Mouse (Mus musculus): Measurements from ENCODE around the gene Ruvbl2. TPM values are rescaled to one million over a fixed set of nuclear protein-coding genes. Genes with fewer than 3 reads are reported as not detected.
A peak's percentile ranks its signal among the peaks of the same experiment; 100 is the strongest.
"Not testable (repeated sequence)": the region's sequence is repeated elsewhere in the genome, so short reads cannot be mapped to it uniquely, and the experiment has no call there.

The Ruvbl2 gene
- polyA plus RNA-seq (2015; fragmentation: Nextera tagmentation; extraction: Ambion mirVana): 94.3 and 108 TPM in 2 replicates

- peak within 1 kb of the TSS; percentile 18; the same call in 1 of the 2 replicates for H3K4me2 ChIP-seq (ENCODE audit: low read length)
- H3K27me3 ChIP-seq (replicated peaks; ENCODE audit: control insufficient read depth, insufficient read depth, low read length): no peaks in the 10 kb centered on the region
- H3K4me3 ChIP-seq (ENCODE audit: low read length): peak within 1 kb of the TSS; percentile 13; the same call in 1 of the 2 replicates
- H3K27ac ChIP-seq (ENCODE audit: low read depth, low read length): no peak within 1 kb of the TSS
- peaks cover 15% of the 10 kb centered on the region for H3K36me3 ChIP-seq (ENCODE audit: control insufficient read depth, insufficient read depth, low read length)
- no peak for ATAC-seq
- WGBS: 24% methylated on average over 19 of the region's 19 CpGs
- H3K4me1 ChIP-seq (ENCODE audit: control insufficient read depth, insufficient read depth, low read depth, low read length): peaks cover 37% of the 10 kb centered on the region
- H3K9me3 ChIP-seq (ENCODE audit: control insufficient read depth, low read length): no peaks in the 10 kb centered on the region
- H3K9ac ChIP-seq (ENCODE audit: low read depth, low read length): peak within 1 kb of the TSS; percentile 36; the same call in 1 of the 2 replicates
These were observed at the start of gene Ruvbl2 for GRCm38 (mm10) chr7:45437521-45438276. Gene Ruvbl2 (minus strand): TSS chr7:45438096.

GRCm38 (mm10) chr7:45486761-45487415 is 49.0 kb upstream of the Ruvbl2 start, which contains the start of gene Gm45808:
Gene Gm45808 (minus strand): TSS chr7:45486811.
- H3K9me3 ChIP-seq (ENCODE audit: control insufficient read depth, low read length): no peaks in the 10 kb centered on the region
- H3K27ac ChIP-seq (ENCODE audit: low read depth, low read length): no peak within 1 kb of the TSS
- H3K36me3 ChIP-seq (ENCODE audit: control insufficient read depth, insufficient read depth, low read length): no peaks in the 10 kb centered on the region; the same call in 1 of the 2 replicates
- WGBS: 83% methylated on average over 12 of the region's 12 CpGs
- no peak for ATAC-seq
- H3K27me3 ChIP-seq (replicated peaks; ENCODE audit: control insufficient read depth, insufficient read depth, low read length): no peaks in the 10 kb centered on the region
- H3K4me2 ChIP-seq (ENCODE audit: low read length): no peak within 1 kb of the TSS
- H3K4me1 ChIP-seq (ENCODE audit: control insufficient read depth, insufficient read depth, low read depth, low read length): peaks cover 8% of the 10 kb centered on the region
- no peak within 1 kb of the TSS for H3K4me3 ChIP-seq (ENCODE audit: low read length)
- no peak within 1 kb of the TSS for H3K9ac ChIP-seq (ENCODE audit: low read depth, low read length)

GRCm38 (mm10) chr7:45486158-45486557 is 48.3 kb upstream of the Ruvbl2 start:
- Histone ChIP-seq H3K9ac (ENCODE audit: low read depth, low read length) (no peak overlapping the region), H3K27ac (ENCODE audit: low read depth, low read length) (no peak overlapping the region)
- WGBS: 81% methylated on average over 7 of the region's 7 CpGs

DNA sequence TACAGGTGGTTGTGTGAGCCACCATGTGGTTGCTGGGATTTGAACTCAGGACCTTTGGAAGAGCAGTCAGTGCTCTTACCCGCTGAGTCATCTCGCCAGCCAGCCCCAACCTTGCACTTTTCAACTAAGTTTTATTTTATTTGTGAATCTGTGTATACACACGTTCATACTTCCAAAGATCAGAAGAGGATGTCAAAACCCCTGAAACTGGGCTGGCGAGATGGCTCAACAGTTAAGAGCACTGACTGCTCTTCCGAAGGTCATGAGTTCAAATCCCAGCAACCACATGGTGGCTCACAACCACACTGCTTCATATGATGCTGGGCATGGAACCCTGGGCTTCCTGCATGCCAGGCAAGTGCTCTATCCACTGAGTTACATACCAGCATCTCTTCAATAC is 47.1 kb upstream of the Ruvbl2 start:
- not testable (repeated sequence) for H3K9me3 ChIP-seq (ENCODE audit: control insufficient read depth, low read length); H3K27ac ChIP-seq (ENCODE audit: low read depth, low read length); H3K4me3 ChIP-seq (ENCODE audit: low read length); H3K4me1 ChIP-seq (ENCODE audit: control insufficient read depth, insufficient read depth, low read depth, low read length); H3K36me3 ChIP-seq (ENCODE audit: control insufficient read depth, insufficient read depth, low read length); ATAC-seq; H3K4me2 ChIP-seq (ENCODE audit: low read length); H3K27me3 ChIP-seq (replicated peaks; ENCODE audit: control insufficient read depth, insufficient read depth, low read length); H3K9ac ChIP-seq (ENCODE audit: low read depth, low read length)
- 90% methylated on average over 5 of the region's 5 CpGs for WGBS

More at GRCm38 (mm10) chr7:45486158-45486557, 48.3 kb upstream of the Ruvbl2 start:
- ATAC-seq: no peak
- no peaks in the 10 kb centered on the region for H3K9me3 ChIP-seq (ENCODE audit: control insufficient read depth, low read length)
- no peak overlapping the region for H3K4me2 ChIP-seq (ENCODE audit: low read length)
- H3K4me1 ChIP-seq (ENCODE audit: control insufficient read depth, insufficient read depth, low read depth, low read length): peaks cover 8% of the 10 kb centered on the region
- H3K4me3 ChIP-seq (ENCODE audit: low read length): no peak overlapping the region
- no peaks in the 10 kb centered on the region for H3K36me3 ChIP-seq (ENCODE audit: control insufficient read depth, insufficient read depth, low read length)
- no peaks in the 10 kb centered on the region for H3K27me3 ChIP-seq (replicated peaks; ENCODE audit: control insufficient read depth, insufficient read depth, low read length)

DNA sequence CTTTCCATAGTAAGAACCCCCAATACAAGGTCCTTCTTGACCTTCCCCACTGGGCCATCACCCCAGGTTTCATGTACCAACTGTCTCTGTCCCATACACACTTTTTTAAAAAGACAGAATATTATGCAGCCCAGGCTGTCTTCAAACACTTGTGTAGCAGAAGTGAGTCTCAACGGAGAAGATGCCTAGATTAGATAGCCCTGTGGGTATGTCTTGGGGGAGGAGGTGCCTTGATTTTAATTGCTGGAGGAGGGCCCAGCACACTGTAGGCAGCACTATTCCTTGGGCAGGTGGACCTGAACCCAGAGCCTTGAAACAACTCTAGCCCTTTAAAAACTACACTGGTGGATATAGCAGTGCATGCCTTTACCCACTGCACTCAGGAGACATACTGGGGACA is 44.3 kb upstream of the Ruvbl2 start:
- Histone ChIP-seq H3K36me3 (ENCODE audit: control insufficient read depth, insufficient read depth, low read length) (no peaks in the 10 kb centered on the region), H3K4me2 (ENCODE audit: low read length) (no peak overlapping the region), H3K4me3 (ENCODE audit: low read length) (no peak overlapping the region), H3K27me3 (replicated peaks; ENCODE audit: control insufficient read depth, insufficient read depth, low read length) (no peaks in the 10 kb centered on the region), H3K9ac (ENCODE audit: low read depth, low read length) (no peak overlapping the region), H3K27ac (ENCODE audit: low read depth, low read length) (no peak overlapping the region), H3K9me3 (ENCODE audit: control insufficient read depth, low read length) (no peaks in the 10 kb centered on the region), H3K4me1 (ENCODE audit: control insufficient read depth, insufficient read depth, low read depth, low read length) (no peaks in the 10 kb centered on the region)
- WGBS: 93% methylated on average over 1 of the region's 1 CpGs
- no peak for ATAC-seq

GRCm38 (mm10) chr7:45481374-45481927 is 43.6 kb upstream of the Ruvbl2 start, which contains the start of gene Tulp2:
Gene Tulp2 (plus strand): TSS chr7:45481877.
- Histone ChIP-seq H3K36me3 (ENCODE audit: control insufficient read depth, insufficient read depth, low read length) (no peaks in the 10 kb centered on the region), H3K27ac (ENCODE audit: low read depth, low read length) (no peak within 1 kb of the TSS), H3K4me3 (ENCODE audit: low read length) (no peak within 1 kb of the TSS), H3K9me3 (ENCODE audit: control insufficient read depth, low read length) (no peaks in the 10 kb centered on the region), H3K4me2 (ENCODE audit: low read length) (no peak within 1 kb of the TSS), H3K4me1 (ENCODE audit: control insufficient read depth, insufficient read depth, low read depth, low read length) (no peaks in the 10 kb centered on the region), H3K27me3 (replicated peaks; ENCODE audit: control insufficient read depth, insufficient read depth, low read length) (no peaks in the 10 kb centered on the region), H3K9ac (ENCODE audit: low read depth, low read length) (no peak within 1 kb of the TSS)
- peak; percentile 90 for ATAC-seq
- 47% methylated on average over 15 of the region's 15 CpGs for WGBS

GRCm38 (mm10) chr7:45480310-45480709 is 42.4 kb upstream of the Ruvbl2 start:
- not testable (repeated sequence) for H3K4me1 ChIP-seq (ENCODE audit: control insufficient read depth, insufficient read depth, low read depth, low read length); H3K4me2 ChIP-seq (ENCODE audit: low read length); ATAC-seq; H3K9me3 ChIP-seq (ENCODE audit: control insufficient read depth, low read length); H3K36me3 ChIP-seq (ENCODE audit: control insufficient read depth, insufficient read depth, low read length); H3K4me3 ChIP-seq (ENCODE audit: low read length); H3K27me3 ChIP-seq (replicated peaks; ENCODE audit: control insufficient read depth, insufficient read depth, low read length); H3K27ac ChIP-seq (ENCODE audit: low read depth, low read length); H3K9ac ChIP-seq (ENCODE audit: low read depth, low read length)
- 79% methylated on average over 3 of the region's 4 CpGs for WGBS

- no peak overlapping the region for H3K9ac ChIP-seq (ENCODE audit: low read depth, low read length)
- H3K4me2 ChIP-seq (ENCODE audit: low read length): no peak overlapping the region
- H3K4me3 ChIP-seq (ENCODE audit: low read length): no peak overlapping the region
- 95% methylated on average over 7 of the region's 7 CpGs for WGBS
- H3K27ac ChIP-seq (ENCODE audit: low read depth, low read length): no peak overlapping the region
- ATAC-seq: no peak
- no peaks in the 10 kb centered on the region for H3K4me1 ChIP-seq (ENCODE audit: control insufficient read depth, insufficient read depth, low read depth, low read length)
- no peaks in the 10 kb centered on the region for H3K27me3 ChIP-seq (replicated peaks; ENCODE audit: control insufficient read depth, insufficient read depth, low read length)
- no peaks in the 10 kb centered on the region for H3K9me3 ChIP-seq (ENCODE audit: control insufficient read depth, low read length)
- no peaks in the 10 kb centered on the region for H3K36me3 ChIP-seq (ENCODE audit: control insufficient read depth, insufficient read depth, low read length)
These were observed 40.9 kb upstream of the Ruvbl2 start for GRCm38 (mm10) chr7:45478774-45479173.

GRCm38 (mm10) chr7:45477003-45477402 is 39.1 kb upstream of the Ruvbl2 start:
- no peak overlapping the region for H3K9ac ChIP-seq (ENCODE audit: low read depth, low read length)

More at GRCm38 (mm10) chr7:45477003-45477402, 39.1 kb upstream of the Ruvbl2 start:
- no peaks in the 10 kb centered on the region for H3K36me3 ChIP-seq (ENCODE audit: control insufficient read depth, insufficient read depth, low read length)
- H3K27me3 ChIP-seq (replicated peaks; ENCODE audit: control insufficient read depth, insufficient read depth, low read length): no peaks in the 10 kb centered on the region
- 0 out of 2 replicates have a peak, but pooled peaks have one; percentile 18 for ATAC-seq
- H3K4me2 ChIP-seq (ENCODE audit: low read length): no peak overlapping the region
- H3K4me1 ChIP-seq (ENCODE audit: control insufficient read depth, insufficient read depth, low read depth, low read length): no peaks in the 10 kb centered on the region
- no peaks in the 10 kb centered on the region for H3K9me3 ChIP-seq (ENCODE audit: control insufficient read depth, low read length)
- H3K4me3 ChIP-seq (ENCODE audit: low read length): no peak overlapping the region
- WGBS: 8% methylated on average over 3 of the region's 3 CpGs
- no peak overlapping the region for H3K27ac ChIP-seq (ENCODE audit: low read depth, low read length)

Measured in hindbrain, embryonic 16.5 days (tissue).